8 mouse cellular contexts compared by ENCODE assay signal in the genomic region with DNA sequence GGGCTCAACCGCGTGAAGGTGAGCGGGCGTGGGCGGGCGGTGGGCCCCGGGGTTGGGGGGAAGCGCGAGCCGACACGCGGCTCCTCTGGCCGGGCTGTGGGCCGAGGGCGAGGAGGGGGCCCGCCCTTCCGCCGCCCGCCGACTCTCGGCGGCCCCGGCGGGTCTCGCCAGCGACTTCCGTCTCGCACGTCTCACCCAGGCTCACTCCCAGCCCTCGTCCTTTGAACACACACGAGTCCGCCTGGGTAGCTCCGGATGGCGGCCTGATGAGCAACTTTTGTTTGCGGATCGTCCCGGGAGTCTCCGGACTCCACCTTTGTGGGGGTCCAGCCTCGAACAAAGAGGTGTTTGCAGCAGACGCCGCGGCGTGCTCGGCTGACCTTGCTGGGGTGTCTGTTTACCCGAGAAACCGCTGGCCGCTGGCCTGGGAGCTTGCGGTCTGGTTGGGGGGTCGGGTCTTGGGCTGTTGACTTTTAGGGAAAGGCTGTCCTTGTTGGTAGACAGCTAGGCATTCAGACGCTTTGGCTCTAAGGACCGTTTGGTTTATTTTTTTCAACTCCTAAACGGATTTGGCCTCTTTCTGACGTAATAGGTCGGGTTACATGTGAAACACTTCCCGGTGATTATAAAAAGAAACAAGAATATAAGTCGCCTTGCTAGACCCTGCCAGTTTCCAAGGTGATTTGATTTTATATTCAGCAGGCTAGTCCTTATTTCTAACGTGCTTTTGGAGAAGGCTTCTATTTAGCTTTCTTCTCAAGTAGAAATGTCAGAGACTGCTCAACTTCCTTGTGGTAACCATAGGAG. TPM values are rescaled to one million over a fixed set of nuclear protein-coding genes. Genes with fewer than 3 reads are reported as not detected.
DNase-seq lines count a peak whose midpoint lies in the region; ATAC-seq and TF ChIP-seq lines count a peak whose summit lies in the region.

No protein-coding gene starts in this region.

- DNase-seq in right cerebral cortex, postnatal 4 days, result peak; percentile 38
- DNase-seq in right cerebral cortex, postnatal 36 days (ENCODE audit: low spot score in 2 of 2), result no peak
- DNase-seq in forebrain, embryonic 14.5 days (ENCODE audit: low spot score), result peak; percentile 58
- peak; percentile 80 for DNase-seq in liver, embryonic 11.5 days (ENCODE audit: low spot score)
- peak; percentile 40 for DNase-seq in midbrain, postnatal 0 days (ENCODE audit: low spot score)

- no peak for TF ChIP-seq CTCF in bone marrow macrophage, adult 2 months (IDR thresholded peaks at IDR 0.05; ENCODE audit: low read depth, low read length)
- TF ChIP-seq CTCF in midbrain, postnatal 0 days (IDR thresholded peaks at IDR 0.05), result no peak

- H3K4me3 ChIP-seq in bone marrow macrophage, adult 2 months (ENCODE audit: insufficient read depth, low read length), result peak overlapping the region; percentile 81
- H3K4me3 ChIP-seq in forebrain, embryonic 14.5 days (ENCODE audit: low read depth, low read length), result peak overlapping the region; percentile 82
- peak overlapping the region; percentile 79 for H3K4me3 ChIP-seq in hindbrain, embryonic 15.5 days
- peak overlapping the region; percentile 94 for H3K4me3 ChIP-seq in liver, embryonic 11.5 days (ENCODE audit: low read depth, low read length)
- peak overlapping the region; percentile 68 for H3K4me3 ChIP-seq in midbrain, postnatal 0 days (ENCODE audit: low read depth, low read length)
- peak overlapping the region; percentile 99 for H3K4me3 ChIP-seq in stomach, embryonic 16.5 days (replicated peaks; ENCODE audit: low read length)

- H3K36me3 ChIP-seq in forebrain, embryonic 14.5 days (ENCODE audit: control insufficient read depth, insufficient read depth, low read length), result peaks cover 14% of the 10 kb centered on the region
- peaks cover 11% of the 10 kb centered on the region; the same call in 1 of the 2 replicates for H3K36me3 ChIP-seq in hindbrain, embryonic 15.5 days
- H3K36me3 ChIP-seq in liver, embryonic 11.5 days (ENCODE audit: control insufficient read depth, insufficient read depth, low read length), result peaks cover 11% of the 10 kb centered on the region; the same call in 1 of the 2 replicates
- H3K36me3 ChIP-seq in midbrain, postnatal 0 days (ENCODE audit: insufficient read depth, low read length), result no peaks in the 10 kb centered on the region
- no peaks in the 10 kb centered on the region for H3K36me3 ChIP-seq in stomach, embryonic 16.5 days (ENCODE audit: control insufficient read depth, insufficient read depth, low read length)

- H3K9me3 ChIP-seq in forebrain, embryonic 14.5 days (replicated peaks; ENCODE audit: control insufficient read depth, low read length), result no peaks in the 10 kb centered on the region
- no peaks in the 10 kb centered on the region for H3K9me3 ChIP-seq in hindbrain, embryonic 15.5 days
- H3K9me3 ChIP-seq in liver, embryonic 11.5 days (ENCODE audit: control insufficient read depth, low read length), result no peaks in the 10 kb centered on the region
- H3K9me3 ChIP-seq in midbrain, postnatal 0 days (ENCODE audit: low read length), result no peaks in the 10 kb centered on the region
- no peaks in the 10 kb centered on the region for H3K9me3 ChIP-seq in stomach, embryonic 16.5 days (replicated peaks; ENCODE audit: control insufficient read depth, low read length)

- no peak; the same call in none of the 2 replicates for ATAC-seq in forebrain, embryonic 14.5 days
- peak; percentile 84 for ATAC-seq in hindbrain, embryonic 15.5 days (ENCODE audit: low FRiP score, low read depth)
- ATAC-seq in liver, embryonic 11.5 days (replicated peaks; ENCODE audit: low FRiP score), result peak; percentile 70
- peak; percentile 76 for ATAC-seq in midbrain, postnatal 0 days (ENCODE audit: low FRiP score)
- ATAC-seq in stomach, embryonic 16.5 days (ENCODE audit: insufficient read depth, low FRiP score), result peak; percentile 68; the same call in 1 of the 2 replicates

- H3K4me1 ChIP-seq in bone marrow macrophage, adult 2 months (ENCODE audit: control insufficient read depth, insufficient read depth, low read length), result peaks cover 15% of the 10 kb centered on the region
- peaks cover 12% of the 10 kb centered on the region for H3K4me1 ChIP-seq in forebrain, embryonic 14.5 days (ENCODE audit: control insufficient read depth, insufficient read depth, low read length)
- peaks cover 28% of the 10 kb centered on the region for H3K4me1 ChIP-seq in hindbrain, embryonic 15.5 days (replicated peaks)
- peaks cover 17% of the 10 kb centered on the region for H3K4me1 ChIP-seq in liver, embryonic 11.5 days (replicated peaks; ENCODE audit: control insufficient read depth, insufficient read depth, low read length)
- H3K4me1 ChIP-seq in midbrain, postnatal 0 days (ENCODE audit: insufficient read depth, low read length), result 0 out of 2 replicates have a peak, but pooled peaks cover 3% of the 10 kb centered on the region
- peaks cover 30% of the 10 kb centered on the region for H3K4me1 ChIP-seq in stomach, embryonic 16.5 days (ENCODE audit: control insufficient read depth, insufficient read depth, low read length)

- H3K9ac ChIP-seq in forebrain, embryonic 14.5 days (ENCODE audit: low read length), result peak overlapping the region; percentile 83
- peak overlapping the region; percentile 49 for H3K9ac ChIP-seq in hindbrain, embryonic 15.5 days
- peak overlapping the region; percentile 96 for H3K9ac ChIP-seq in liver, embryonic 11.5 days (ENCODE audit: low read depth, low read length)
- H3K9ac ChIP-seq in midbrain, postnatal 0 days (replicated peaks; ENCODE audit: low read length, poor library complexity, severe bottlenecking), result peak overlapping the region; percentile 60
- H3K9ac ChIP-seq in stomach, embryonic 16.5 days (ENCODE audit: low read length), result peak overlapping the region; percentile 97

- TF ChIP-seq POLR2A in bone marrow macrophage, adult 2 months (IDR thresholded peaks at IDR 0.05; ENCODE audit: borderline replicate concordance, low read depth, low read length), result no peak

- no peaks in the 10 kb centered on the region for H3K27me3 ChIP-seq in forebrain, embryonic 14.5 days (replicated peaks; ENCODE audit: control insufficient read depth, insufficient read depth, low read length)
- no peaks in the 10 kb centered on the region for H3K27me3 ChIP-seq in hindbrain, embryonic 15.5 days
- no peaks in the 10 kb centered on the region for H3K27me3 ChIP-seq in liver, embryonic 11.5 days (replicated peaks; ENCODE audit: control insufficient read depth, insufficient read depth, low read length)
- no peaks in the 10 kb centered on the region for H3K27me3 ChIP-seq in midbrain, postnatal 0 days (ENCODE audit: insufficient read depth, low read length)
- H3K27me3 ChIP-seq in stomach, embryonic 16.5 days (ENCODE audit: control insufficient read depth, insufficient read depth, low read length), result no peaks in the 10 kb centered on the region

- WGBS in forebrain, embryonic 14.5 days, result under 1% methylated on average over 56 of the region's 57 CpGs
- under 1% methylated on average over 57 of the region's 57 CpGs for WGBS in hindbrain, embryonic 15.5 days
- WGBS in liver, embryonic 11.5 days, result under 1% methylated on average over 57 of the region's 57 CpGs
- WGBS in midbrain, postnatal 0 days, result under 1% methylated on average over 48 of the region's 57 CpGs
- WGBS in stomach, embryonic 16.5 days, result under 1% methylated on average over 54 of the region's 57 CpGs

- H3K27ac ChIP-seq in bone marrow macrophage, adult 2 months (ENCODE audit: insufficient read depth, low read depth, low read length), result peak overlapping the region; percentile 75
- peak overlapping the region; percentile 76 for H3K27ac ChIP-seq in forebrain, embryonic 14.5 days (ENCODE audit: low read depth, low read length)
- peak overlapping the region; percentile 77 for H3K27ac ChIP-seq in hindbrain, embryonic 15.5 days (replicated peaks)
- H3K27ac ChIP-seq in liver, embryonic 11.5 days (ENCODE audit: low read depth, low read length), result peak overlapping the region; percentile 94
- H3K27ac ChIP-seq in midbrain, postnatal 0 days (ENCODE audit: low read depth, low read length), result peak overlapping the region; percentile 68
- H3K27ac ChIP-seq in stomach, embryonic 16.5 days (ENCODE audit: low read length), result peak overlapping the region; percentile 96

- peak overlapping the region; percentile 66 for H3K4me2 ChIP-seq in forebrain, embryonic 14.5 days (ENCODE audit: low read length)
- H3K4me2 ChIP-seq in hindbrain, embryonic 15.5 days, result peak overlapping the region; percentile 72
- peak overlapping the region; percentile 89 for H3K4me2 ChIP-seq in liver, embryonic 11.5 days
- H3K4me2 ChIP-seq in midbrain, postnatal 0 days (ENCODE audit: low read depth, low read length, poor library complexity, severe bottlenecking), result peak overlapping the region; percentile 77
- H3K4me2 ChIP-seq in stomach, embryonic 16.5 days (ENCODE audit: low read depth, low read length), result peak overlapping the region; percentile 82

RNA-seq across cellular contexts. Expression of a gene that starts 0.6 kb away (rescaled TPM):
- 450 and 503 TPM in 2 replicates for polyA plus RNA-seq in bone marrow macrophage, adult 2 months (2012; ENCODE audit: insufficient read depth, insufficient read length, missing spikeins)
- 392 and 558 TPM in 2 replicates for polyA plus RNA-seq in forebrain, embryonic 14.5 days (2014; fragmentation: Nextera tagmentation; extraction: Ambion mirVana)
- 372 and 431 TPM in 2 replicates for polyA plus RNA-seq in hindbrain, embryonic 15.5 days (2015; fragmentation: Nextera tagmentation; extraction: Ambion mirVana)
- 936 and 987 TPM in 2 replicates for polyA plus RNA-seq in liver, embryonic 11.5 days (2014; fragmentation: Nextera tagmentation; extraction: Ambion mirVana)
- 67.5 and 85.1 TPM in 2 replicates for total RNA-seq in midbrain, postnatal 0 days (2014; rRNA removed)
- 244 and 247 TPM in 2 replicates for polyA plus RNA-seq in midbrain, postnatal 0 days (2015; fragmentation: Nextera tagmentation; extraction: Ambion mirVana)
- polyA plus RNA-seq in stomach, embryonic 16.5 days (2015; fragmentation: Nextera tagmentation; extraction: Ambion mirVana), result 885 and 955 TPM in 2 replicates

RNA-seq across cellular contexts. Expression of a gene that starts 0.7 kb away (rescaled TPM):
- 4.0 and 7.2 TPM in 2 replicates for polyA plus RNA-seq in bone marrow macrophage, adult 2 months (2012; ENCODE audit: insufficient read depth, insufficient read length, missing spikeins)
- polyA plus RNA-seq in forebrain, embryonic 14.5 days (2014; fragmentation: Nextera tagmentation; extraction: Ambion mirVana), result 1.8 and 3.2 TPM in 2 replicates
- polyA plus RNA-seq in hindbrain, embryonic 15.5 days (2015; fragmentation: Nextera tagmentation; extraction: Ambion mirVana), result 5.4 and 5.6 TPM in 2 replicates
- 3.6 and 4.6 TPM in 2 replicates for polyA plus RNA-seq in liver, embryonic 11.5 days (2014; fragmentation: Nextera tagmentation; extraction: Ambion mirVana)
- 0.71 and 2.4 TPM in 2 replicates for total RNA-seq in midbrain, postnatal 0 days (2014; rRNA removed)
- 3.0 and 3.1 TPM in 2 replicates for polyA plus RNA-seq in midbrain, postnatal 0 days (2015; fragmentation: Nextera tagmentation; extraction: Ambion mirVana)
- polyA plus RNA-seq in stomach, embryonic 16.5 days (2015; fragmentation: Nextera tagmentation; extraction: Ambion mirVana), result 3.1 and 4.1 TPM in 2 replicates

RNA-seq across cellular contexts. Expression of a gene that starts 21.0 kb away (rescaled TPM):
- 39.9 and 47.4 TPM in 2 replicates for polyA plus RNA-seq in bone marrow macrophage, adult 2 months (2012; ENCODE audit: insufficient read depth, insufficient read length, missing spikeins)
- 60.2 and 64.3 TPM in 2 replicates for polyA plus RNA-seq in forebrain, embryonic 14.5 days (2014; fragmentation: Nextera tagmentation; extraction: Ambion mirVana)
- polyA plus RNA-seq in hindbrain, embryonic 15.5 days (2015; fragmentation: Nextera tagmentation; extraction: Ambion mirVana), result 37.0 and 37.6 TPM in 2 replicates
- polyA plus RNA-seq in liver, embryonic 11.5 days (2014; fragmentation: Nextera tagmentation; extraction: Ambion mirVana), result 74.7 and 77.6 TPM in 2 replicates
- 22.0 and 31.7 TPM in 2 replicates for total RNA-seq in midbrain, postnatal 0 days (2014; rRNA removed)
- 24.7 and 26.2 TPM in 2 replicates for polyA plus RNA-seq in midbrain, postnatal 0 days (2015; fragmentation: Nextera tagmentation; extraction: Ambion mirVana)
- 42.3 and 45.0 TPM in 2 replicates for polyA plus RNA-seq in stomach, embryonic 16.5 days (2015; fragmentation: Nextera tagmentation; extraction: Ambion mirVana)

RNA-seq across cellular contexts. Expression of a gene that starts 50.6 kb away (rescaled TPM):
- polyA plus RNA-seq in bone marrow macrophage, adult 2 months (2012; ENCODE audit: insufficient read depth, insufficient read length, missing spikeins), result 27.2 and 31.6 TPM in 2 replicates
- 4.0 and 5.0 TPM in 2 replicates for polyA plus RNA-seq in forebrain, embryonic 14.5 days (2014; fragmentation: Nextera tagmentation; extraction: Ambion mirVana)
- polyA plus RNA-seq in hindbrain, embryonic 15.5 days (2015; fragmentation: Nextera tagmentation; extraction: Ambion mirVana), result 5.2 and 5.8 TPM in 2 replicates
- 8.2 and 8.4 TPM in 2 replicates for polyA plus RNA-seq in liver, embryonic 11.5 days (2014; fragmentation: Nextera tagmentation; extraction: Ambion mirVana)
- 6.3 and 6.7 TPM in 2 replicates for total RNA-seq in midbrain, postnatal 0 days (2014; rRNA removed)
- polyA plus RNA-seq in midbrain, postnatal 0 days (2015; fragmentation: Nextera tagmentation; extraction: Ambion mirVana), result 4.3 and 4.7 TPM in 2 replicates
- 11.5 and 12.7 TPM in 2 replicates for polyA plus RNA-seq in stomach, embryonic 16.5 days (2015; fragmentation: Nextera tagmentation; extraction: Ambion mirVana)

Comparison
In these comparisons a context has a peak if more than half of its experiments do, and no peak if none do; other contexts are left out.
1. DNase-seq: peak in right cerebral cortex, postnatal 4 days (single experiment), forebrain, embryonic 14.5 days (single experiment), liver, embryonic 11.5 days (single experiment) and midbrain, postnatal 0 days (single experiment); none in right cerebral cortex, postnatal 36 days (0 of 2).
2. Peak in every context shown above with its lines, with median percentiles within 50 percentile points of each other: H3K27ac ChIP-seq, H3K4me3 ChIP-seq, H3K4me2 ChIP-seq and H3K9ac ChIP-seq.